Mouse (Mus musculus): ENCODE measurements at regions not wholly inside any gene's neighbourhood (a gene's known extent, or its start where the extent isn't known, plus 50 kb on each side); places are given as distances from the start of the nearest gene placed in this dataset.

DNA sequence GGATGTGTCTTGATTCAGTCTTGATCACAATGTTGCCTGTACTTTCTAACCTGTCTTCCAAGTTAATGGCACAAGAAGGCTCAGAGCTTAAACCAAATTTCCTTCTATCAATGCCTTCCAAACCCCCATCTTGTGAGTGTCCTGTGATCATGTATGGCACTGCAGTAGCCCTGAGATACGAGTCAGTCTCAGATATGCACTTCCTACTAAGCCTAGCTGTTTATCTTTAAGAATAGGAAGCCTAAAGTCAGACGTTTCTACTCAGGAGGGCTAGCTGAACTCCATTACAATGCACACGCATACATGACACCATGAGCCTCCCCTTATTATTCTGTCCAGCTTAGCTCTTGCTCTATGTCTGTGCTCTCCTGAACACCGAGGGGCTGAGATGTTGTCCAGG, 114.2 kb downstream of the Rpap3 start:
- TF ChIP-seq GATA1 (IDR thresholded peaks at IDR 0.05; ENCODE audit: borderline replicate concordance, low read length), result no peak
- no peak for TF ChIP-seq FLI1 (IDR thresholded peaks at IDR 0.05; ENCODE audit: low read length)

All from megakaryocyte, embryonic 14.5 days (primary cell).